Mouse (Mus musculus) adrenal gland, adult 8-10 months (tissue): ENCODE measurements at regions not wholly inside any gene's neighbourhood (a gene's known extent, or its start where the extent isn't known, plus 50 kb on each side); places are given as distances from the start of the nearest gene placed in this dataset.

Experiments
- DNase-seq: peaks from one replicate; pipeline ENCODE4 v3.0.0; 2022

DNA sequence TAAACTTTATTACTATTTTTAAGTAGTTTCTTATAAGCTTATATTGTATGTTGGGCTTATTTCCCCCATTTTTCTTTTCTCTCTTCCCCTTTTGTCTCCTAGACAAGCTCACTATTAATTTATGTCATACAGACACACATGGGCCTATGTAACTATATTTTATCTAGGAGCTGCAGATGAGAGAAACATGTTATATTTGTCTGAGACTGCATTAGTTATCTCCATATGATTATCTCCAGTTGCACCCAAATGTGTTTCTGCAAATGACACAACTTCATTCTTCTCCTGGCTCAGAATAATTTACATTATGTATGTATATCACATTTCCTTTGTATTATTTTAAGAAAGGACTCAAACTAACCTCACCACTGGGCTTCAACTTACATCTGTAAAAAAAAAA is 501.3 kb downstream of the Olfm4 start:
- no peak for DNase-seq

DNA sequence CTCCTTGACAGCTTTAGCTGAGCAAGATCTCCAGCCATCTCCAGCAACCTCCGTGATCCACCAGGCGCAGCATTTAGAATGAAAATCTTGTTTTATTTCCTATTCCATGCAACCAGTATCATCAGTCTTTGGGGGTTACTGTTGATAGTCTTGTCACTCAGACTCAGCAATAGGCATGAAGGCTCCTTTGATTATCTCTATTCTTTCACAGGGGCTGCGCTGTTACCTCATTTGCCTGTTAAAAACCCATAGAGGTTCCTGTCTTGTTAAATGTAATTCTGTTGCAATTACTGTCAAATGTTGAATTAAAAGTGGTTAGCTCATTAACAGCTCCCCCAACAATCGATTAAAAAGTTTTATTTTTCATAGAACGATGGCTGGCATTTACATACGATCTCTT is 502.7 kb downstream of the Olfm4 start:
- no peak for DNase-seq

DNA sequence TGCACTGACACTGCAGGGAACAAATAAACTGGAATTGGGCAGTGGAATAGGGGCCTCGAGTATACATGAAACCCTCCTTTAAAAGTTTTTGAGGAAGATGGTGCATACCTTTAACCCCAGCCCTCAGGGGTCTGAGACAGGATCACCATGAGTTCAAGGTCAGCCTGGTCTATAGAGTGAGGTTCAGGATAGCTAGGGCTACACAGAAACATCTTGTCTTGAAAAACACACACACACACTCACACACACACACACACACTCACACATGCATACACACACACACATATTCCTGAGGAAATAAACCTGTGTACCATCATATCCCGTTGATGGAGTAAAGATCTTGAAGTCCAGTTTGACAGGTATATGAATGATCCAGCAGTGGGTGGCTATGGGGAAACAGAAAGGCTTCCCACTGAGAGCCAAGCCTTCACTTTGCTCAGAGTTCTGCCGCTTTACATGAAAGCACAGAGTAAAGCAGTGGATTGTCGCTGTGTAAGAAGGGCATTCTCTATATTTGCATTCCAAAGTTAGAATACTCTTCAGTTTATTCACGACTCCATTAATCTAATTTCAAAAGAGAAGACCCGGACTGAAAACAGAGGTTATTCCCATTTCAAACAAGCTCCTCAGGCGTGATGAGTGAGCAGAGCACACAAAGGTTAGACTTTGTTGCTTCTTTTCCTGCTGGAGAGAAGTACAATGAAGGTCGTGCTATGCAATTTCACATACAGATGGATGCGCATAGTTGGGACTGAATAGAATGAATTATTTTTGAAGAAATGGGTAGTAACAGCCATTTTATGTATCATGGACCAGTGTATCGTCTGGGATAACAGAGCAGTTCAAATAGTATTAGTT is 508.4 kb downstream of the Olfm4 start:
- DNase-seq = no peak

DNA sequence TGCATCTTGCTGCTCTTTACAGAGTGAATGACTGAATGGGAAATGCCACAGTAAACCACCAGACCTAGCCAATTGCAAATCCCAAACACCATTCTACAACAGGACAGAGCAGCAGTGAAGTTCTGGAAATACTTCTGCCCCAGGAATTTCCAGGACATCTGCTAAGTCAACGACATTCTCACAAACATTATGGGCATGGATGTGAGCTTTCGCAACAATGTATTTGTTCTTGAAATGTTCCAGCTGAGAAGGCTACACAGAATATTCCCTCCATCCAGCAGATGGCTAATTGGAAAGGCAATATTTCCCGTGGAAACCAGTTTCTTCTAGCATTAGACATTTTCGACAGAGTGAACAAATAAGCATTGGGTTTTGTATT is 509.0 kb downstream of the Olfm4 start:
- no peak for DNase-seq

DNA sequence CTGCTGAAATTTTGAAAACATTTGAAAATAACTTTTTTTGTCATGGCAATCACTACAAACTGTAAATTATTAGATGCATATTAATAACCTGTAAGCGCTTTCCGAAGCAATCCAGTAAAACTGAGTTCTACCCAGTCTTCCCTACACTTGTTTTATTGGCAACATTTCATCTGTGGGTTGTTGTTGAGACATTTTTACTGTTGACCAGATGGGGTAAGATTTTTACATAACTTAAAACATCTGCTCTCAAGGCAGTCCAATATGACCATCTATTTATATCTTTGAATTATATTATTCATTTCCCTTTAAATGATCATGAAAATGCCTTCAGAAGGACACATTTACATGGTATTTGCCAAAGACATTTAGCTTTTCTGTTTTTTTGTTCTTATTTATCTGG is 520.5 kb downstream of the Olfm4 start:
- DNase-seq = no peak

DNA sequence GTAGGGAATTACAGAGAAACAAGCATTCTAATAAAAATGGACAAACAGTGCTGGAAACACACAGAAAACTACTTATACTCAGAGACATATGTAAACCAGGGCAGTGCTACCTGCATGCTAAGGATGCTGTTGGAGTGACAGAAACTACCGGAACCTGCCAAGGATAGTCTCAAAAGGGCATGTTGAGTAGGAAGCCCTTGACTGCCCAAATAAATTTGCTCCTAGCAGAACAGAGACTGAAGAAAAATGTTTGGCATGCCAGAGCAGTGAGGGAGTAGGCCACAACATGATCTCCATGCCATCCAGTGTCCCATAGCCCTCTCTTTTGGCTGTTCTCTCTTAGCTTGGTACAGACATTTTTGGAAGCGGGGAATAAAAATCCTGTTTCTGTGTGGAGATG is 532.7 kb downstream of the Olfm4 start:
- no peak for DNase-seq

DNA sequence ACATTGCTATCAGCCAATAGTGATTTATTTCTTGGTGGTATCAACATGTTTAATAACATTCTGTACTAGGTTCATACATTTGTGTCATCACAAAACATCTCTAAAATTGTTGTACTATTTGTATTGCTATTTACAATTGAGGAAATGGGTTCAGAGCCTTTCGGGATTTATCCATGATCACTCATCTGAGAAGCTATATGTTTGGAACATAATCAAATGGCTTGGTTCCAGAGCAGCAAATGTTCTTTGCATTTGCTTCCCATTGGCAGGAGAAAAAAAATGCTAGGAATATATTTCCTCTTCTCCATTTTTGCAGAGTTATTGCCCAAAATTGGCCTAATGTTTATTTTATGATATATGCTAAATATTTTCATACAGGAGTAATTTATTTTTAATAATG is 537.3 kb downstream of the Olfm4 start:
- no peak for DNase-seq

DNA sequence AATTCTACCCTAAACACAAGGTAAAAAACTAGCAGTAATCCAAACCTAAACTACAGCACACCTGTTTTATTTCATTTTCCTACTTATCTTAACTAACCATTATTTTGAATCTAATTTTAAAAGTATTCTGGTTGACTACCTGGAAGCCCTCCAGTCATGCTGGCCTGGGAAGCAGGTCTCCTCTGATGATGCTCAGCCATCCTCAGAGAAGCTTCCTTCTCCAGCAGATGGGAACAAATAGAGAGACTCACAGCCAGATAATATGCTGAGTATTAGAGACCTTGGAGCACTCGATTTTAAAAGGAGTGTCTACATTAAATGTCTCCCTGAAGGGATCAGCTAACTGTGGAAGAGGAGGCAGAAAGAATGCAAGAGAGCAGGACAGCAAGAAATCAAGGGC is 537.8 kb downstream of the Olfm4 start:
- no peak for DNase-seq

DNA sequence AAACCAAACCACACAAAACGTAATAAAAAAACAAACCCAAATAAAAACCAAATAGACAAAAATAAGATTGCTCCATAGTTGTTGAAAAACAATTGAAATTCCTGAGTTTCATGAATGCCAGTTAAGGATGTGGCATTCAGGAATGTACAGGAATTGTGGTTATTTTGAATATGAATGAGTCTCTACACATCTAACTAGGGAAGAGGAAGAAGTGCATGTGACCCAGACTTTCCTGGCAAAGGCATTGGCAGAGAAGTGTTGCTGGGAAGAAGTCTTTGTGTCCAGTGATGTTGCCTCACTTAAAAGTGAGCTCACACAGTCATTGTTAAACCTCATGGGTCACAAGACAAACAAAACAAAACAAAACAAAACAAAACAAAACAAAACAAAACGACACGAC is 538.7 kb downstream of the Olfm4 start:
- no peak for DNase-seq

DNA sequence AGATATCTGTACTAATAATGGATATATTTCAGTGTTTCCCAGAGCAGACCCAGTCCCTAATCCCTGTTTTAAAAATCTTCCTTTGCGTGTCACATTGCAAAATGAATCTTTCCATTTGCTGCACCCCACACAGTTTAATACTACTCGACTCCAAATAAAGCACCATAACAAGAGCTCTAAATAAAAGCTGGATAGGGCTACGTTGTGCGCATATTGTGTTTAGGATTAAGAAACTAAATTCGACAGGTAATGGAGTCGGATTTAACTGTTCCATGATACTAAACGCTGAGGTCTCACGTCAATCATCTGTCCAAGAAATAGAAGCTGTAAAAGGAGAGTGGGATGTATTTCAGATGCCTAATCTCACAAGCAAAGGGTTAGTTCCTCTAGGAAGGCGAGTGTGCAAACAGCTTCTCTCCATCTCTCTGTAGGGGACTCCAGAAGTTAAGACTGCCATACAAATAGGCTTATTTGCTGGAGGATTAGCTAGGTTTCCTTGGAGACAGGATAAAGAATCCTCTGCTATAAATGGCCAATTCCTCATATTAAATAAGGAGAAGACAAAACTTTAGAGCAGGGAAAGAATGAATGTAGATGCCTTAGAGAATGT is 544.6 kb downstream of the Olfm4 start:
- no peak for DNase-seq

DNA sequence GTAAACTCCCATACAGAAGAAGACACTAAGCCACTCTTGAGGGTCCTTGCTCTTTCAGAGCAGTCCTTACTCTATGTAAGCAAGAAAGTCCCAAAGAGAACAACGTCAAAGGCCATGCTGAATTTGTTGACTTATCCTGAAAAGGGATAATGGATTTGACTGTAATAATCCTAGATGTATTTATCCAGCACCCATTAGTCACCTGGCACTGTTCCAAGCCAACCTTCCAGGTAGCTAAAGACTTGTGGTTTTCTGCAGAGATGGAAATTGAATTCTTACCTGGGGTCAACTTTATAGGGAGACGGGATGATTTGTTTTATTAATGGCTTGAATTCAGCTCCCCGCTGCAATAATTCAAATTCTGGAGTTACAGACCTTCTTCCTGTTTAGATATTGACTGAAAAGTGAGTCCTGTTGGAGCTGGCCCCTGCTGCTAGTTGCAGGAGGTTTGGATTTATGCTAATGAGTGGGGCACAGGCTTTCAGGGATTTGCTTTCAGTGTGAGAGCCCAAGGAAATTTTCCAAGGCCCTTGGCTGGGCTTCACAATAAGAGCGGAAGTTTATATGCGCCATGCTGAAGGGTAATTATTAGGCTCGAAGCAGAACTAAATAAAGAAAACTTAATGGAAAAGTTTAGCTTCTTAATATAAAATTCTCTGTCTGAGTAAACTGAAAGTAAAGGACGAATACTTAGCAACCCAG is 552.3 kb downstream of the Olfm4 start:
- no peak for DNase-seq

DNA sequence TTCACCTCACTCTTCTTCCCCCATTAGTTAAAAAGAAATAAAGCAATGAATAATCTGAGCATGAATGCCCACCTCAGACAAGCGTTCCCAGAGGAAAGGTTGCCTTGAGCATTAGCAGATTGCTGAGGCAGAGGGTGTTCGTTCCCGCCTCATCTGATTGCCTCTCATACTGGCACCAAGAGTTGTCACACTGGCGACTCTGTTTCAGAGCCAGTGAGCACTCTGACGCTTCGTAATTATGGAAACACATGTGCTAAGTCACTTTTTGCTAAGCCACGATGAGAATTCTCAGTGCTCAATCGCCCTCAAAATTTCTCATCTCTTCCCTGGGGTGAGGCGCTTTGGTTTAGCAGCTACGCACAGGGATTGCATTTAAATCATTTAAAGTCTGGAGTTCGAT is 576.1 kb downstream of the Olfm4 start:
- DNase-seq = no peak
